Mouse (Mus musculus): Measurements from ENCODE around the gene Gpd1l.
"Not testable (repeated sequence)": the region's sequence is repeated elsewhere in the genome, so short reads cannot be mapped to it uniquely, and the experiment has no call there.

Gene Gpd1l

DNA sequence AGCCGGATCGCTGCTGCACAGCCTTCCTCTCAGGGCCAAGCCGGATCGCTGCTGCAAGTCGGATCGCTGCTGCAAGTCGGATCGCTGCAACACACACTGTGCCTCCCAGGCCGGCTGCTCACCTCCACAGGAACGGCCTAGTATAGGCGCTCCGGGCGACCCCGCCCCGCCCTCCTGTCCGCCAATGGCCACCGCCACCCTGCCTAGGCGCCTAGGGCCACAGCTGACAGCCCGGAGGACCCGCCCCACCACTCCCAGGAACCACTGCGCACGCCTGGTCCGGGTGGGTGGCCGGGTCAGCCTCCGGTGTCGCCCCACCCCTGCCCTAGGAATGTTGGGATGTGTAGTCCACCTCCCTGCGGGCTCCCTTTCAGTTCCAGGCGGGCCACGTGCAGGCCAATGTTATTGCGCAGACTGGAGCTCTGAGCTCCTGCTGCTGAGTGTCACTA lies at the start of gene Gpd1l:
TSS of gene Gpd1l (minus strand) at position 265 of the 449 bp plus-strand sequence.
- DNase-seq (ENCODE audit: low spot score): peak; percentile 97

DNA sequence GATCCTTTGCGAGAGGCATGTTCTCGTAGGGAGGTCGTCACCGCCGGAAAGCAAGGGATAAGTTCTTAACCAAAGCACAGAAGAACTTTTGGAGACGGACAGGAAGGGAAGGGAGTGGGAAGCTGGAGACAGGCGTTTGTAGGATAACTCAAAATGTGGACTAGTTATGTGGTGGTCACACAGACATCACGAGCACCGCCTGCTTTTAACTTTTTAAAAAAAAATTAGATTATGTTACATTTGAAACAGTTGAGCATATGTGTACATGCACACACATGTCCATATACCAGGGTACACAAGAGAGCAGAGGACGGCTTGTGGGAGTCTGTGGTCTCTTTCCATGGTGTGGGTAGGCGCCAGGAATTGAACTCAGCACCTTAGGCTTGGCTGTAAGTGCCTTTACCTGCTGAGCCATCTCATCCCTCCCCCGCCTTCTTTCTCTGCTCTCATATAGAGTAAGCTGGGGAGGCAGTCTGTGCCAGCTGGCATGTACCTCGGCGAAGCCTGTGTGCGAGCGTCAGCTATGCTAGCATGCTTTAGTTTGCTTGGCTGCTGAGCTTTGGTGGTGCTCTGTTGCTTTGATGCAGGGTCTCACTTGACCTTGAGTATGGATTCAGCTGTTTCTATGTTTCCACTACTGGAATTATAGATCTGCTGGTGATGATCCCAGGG lies 49.0 kb upstream of the Gpd1l start, which contains the start of gene Rps27rt:
TSS of gene Rps27rt (minus strand) at position 51 of the 672 bp plus-strand sequence.
- no peak for DNase-seq (ENCODE audit: low spot score)

DNA sequence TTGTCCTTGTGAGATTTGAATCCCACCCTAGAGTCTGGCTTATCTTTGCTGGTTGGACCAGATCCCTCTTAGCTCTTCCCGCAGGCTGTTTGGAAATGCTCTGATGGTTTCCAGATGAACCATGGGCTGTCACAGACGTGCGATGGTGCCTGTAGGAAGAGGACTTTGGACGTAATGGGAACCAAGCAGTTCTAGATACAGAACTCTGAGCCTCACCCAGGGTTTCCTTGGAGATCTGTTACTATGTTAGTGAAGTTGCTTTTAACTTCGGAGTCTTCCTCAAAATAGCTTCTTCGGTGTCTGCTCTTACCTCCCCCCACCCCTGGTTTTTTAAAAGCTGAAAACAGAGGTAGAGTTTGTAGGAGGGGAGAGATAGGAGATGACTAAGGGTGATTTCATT lies 46.2 kb upstream of the Gpd1l start:
- no peak for DNase-seq (ENCODE audit: low spot score)

DNA sequence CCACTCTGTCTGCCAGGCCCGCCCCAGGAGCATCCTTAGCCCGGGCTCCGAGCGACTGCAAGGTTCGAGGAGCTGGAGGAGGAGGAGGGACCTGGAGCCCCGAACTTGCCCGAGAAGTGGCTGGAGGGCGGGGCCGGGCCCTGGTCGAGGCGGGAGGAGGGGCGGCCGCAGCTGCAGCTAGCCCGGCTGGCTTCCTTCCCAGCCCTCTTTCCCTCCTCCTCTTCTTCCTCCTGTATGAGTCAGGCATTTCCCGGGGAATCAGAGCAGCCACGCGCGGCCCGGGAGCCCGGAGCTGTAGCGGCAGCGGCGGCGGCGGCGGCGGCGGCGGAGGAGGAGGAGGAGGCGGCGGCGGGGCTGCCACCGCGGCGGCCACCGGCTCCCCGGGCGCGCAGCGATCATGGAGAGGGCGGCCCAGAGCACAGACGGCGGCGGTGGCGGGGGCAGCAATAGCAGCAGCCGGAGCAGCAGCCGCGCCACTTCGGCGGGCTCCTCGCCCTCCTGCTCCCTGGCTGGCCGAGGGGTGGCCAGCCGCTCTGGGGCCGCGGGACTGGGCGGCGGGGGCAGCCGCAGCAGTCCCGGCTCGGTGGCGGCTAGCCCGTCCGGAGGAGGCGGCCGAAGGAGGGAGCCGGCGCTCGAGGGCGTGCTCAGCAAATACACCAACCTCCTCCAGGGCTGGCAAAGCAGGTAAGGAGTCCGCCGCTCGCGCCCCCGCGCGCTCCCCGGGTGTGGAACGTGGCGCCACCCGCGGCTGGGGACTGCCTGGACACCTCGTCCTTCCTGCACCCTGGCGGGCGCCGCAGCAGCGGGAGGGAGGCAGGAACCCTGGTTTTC lies 44.7 kb upstream of the Gpd1l start, which contains the start of gene Osbpl10:
TSS of gene Osbpl10 (plus strand) at position 289 of the 831 bp plus-strand sequence.
- DNase-seq (ENCODE audit: low spot score): peak; percentile 79

DNA sequence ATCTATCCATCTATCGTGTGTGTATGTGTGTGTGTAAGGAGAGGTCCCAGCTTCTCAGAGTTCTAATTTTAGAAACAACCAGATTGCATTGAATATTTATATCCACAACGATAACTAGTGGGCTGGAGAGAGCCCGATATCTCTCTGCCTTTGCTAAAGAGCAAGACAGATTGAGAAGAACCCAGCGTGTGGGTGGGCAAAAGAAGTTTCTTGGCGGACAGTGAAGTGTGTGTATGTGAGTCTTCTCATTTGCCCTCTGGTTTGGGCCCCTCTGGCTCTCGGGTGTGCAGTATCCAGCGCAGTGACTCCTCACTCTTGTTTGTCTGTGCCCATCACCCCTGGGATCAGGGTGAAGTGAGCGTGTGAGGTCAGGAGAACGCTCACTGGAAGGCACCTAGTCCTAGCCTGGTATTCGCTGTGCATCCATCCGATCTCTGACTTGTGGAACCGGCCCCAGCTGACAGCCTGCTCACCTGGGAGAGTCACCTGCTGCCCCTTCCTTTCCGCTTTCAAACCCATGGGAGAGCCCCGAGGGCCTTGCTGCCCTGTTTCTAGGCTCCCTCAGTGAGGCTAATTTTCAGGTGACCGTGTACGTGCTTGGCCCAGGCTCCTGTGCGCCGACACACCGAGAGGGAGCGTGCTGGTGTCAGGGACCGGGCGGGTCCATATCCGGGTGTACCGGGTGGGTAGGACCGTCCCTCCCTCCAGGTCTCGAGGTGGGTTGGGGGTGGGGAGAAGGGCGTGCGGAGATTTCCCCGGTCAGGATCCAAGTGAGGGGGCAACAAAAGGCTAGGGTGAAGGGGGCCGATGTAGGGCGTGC lies 43.9 kb upstream of the Gpd1l start:
- DNase-seq (ENCODE audit: low spot score): no peak

DNA sequence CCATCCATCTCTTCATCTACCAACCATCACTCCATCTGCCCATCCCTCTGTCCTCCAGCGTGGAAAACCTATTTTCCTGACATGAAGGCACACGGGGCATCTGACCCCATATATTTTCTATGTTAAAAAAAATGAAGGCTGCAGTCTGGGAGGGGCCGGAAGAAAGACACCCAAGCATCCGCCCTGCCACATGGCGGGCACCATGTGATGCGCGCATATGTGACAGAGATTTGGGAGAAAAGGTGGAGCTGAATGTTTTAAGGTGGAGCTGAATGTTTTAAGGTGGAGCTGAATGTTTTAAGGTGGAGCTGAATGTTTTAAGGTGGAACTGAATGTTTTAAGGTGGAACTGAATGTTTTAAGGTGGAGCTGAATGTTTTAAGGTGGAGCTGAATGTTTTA lies 32.5 kb upstream of the Gpd1l start:
- DNase-seq (ENCODE audit: low spot score): not testable (repeated sequence)

DNA sequence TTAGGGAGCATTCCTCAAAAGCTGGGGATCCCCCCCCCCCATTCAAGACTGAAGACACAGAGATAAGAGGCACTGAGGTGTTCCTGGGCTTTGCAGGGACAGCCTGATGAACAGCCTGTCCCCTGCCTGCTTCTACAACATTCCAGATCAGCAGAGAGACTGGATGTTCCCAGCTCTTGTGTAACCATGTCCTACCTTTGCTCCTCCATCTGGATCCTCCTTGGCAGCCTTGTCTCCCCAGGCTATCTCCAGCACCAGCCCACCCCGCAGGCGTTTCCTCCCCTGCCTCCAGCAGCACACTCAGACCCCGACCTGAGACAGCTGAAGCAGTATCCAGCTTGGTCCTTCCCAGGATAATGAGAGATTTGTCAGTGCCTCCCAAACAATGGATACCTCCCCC lies 30.3 kb upstream of the Gpd1l start:
- DNase-seq (ENCODE audit: low spot score): no peak

DNA sequence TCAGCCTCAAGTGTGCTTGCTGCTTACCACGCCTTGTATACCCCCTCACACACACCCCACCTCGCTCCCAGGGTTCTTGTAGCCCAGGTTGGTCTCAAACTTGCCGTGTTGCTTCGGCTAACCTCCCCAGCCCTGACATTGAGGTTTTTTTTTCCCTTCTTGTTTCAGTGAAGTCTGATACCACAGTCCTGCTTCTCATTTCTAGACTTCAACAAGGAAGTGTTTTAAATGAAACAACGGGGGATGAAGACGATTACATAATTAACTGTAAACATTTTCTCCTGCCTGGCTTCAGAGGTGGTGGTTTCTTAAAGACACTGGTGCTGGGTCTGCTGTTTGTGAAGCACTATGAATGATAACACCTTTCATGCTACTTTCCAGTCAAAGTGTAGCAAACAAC lies 27.1 kb upstream of the Gpd1l start:
- DNase-seq (ENCODE audit: low spot score): no peak

DNA sequence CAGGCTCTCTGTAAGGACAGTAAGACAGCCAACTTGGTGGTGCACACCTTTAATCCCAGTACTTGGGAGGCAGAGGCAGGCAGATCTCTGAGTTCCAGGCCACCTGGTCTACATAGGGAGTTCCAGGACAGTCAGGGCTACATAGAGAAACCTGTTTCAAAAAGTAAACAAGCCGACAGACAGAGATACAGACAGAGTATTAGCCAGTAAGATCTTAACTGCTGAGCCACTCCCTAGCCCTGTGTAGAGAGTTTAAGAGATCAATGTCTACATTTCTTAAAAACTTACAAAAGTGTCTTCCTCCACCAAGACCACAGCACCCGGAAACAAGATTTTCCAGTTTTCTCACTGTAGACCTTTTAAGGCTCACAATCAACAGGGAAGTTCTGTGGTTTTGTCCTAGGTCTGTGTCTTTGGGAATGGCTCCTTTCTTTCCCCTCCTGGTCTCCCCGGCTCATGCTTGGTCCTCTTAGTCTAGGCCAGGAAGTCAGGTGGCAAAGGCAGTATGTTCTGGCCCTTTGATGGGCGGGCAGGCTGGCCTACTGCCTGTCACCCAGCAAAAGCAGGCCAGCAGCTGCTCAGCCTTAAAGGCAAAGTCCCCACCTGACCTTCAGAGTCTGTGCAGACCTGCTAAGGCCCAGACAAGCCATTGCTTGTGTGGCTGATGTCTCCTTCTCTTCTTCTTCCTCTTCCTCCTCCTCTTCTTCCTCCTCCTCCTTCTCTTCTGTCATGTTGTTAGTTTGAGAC lies 26.4 kb upstream of the Gpd1l start:
- DNase-seq (ENCODE audit: low spot score): no peak

DNA sequence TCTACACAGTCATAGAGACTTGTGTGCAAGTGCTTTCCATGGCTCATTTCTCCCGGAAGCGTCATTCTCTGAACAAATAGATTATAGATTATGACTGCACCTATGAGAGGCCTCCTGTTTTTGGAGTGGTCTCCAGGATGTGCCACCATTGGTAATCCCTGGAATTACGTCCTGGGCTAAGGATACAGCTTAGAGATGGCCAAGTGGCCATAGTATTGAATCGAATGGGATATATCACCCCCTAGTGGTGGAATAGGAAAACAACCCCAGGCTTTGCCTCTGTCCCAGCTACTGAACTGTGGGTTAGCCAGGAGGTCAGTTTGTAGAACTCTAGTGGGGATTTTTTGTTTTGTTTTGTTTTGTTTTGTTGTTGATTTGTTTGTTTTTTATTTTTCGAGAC lies 23.2 kb upstream of the Gpd1l start:
- no peak for DNase-seq (ENCODE audit: low spot score)

DNA sequence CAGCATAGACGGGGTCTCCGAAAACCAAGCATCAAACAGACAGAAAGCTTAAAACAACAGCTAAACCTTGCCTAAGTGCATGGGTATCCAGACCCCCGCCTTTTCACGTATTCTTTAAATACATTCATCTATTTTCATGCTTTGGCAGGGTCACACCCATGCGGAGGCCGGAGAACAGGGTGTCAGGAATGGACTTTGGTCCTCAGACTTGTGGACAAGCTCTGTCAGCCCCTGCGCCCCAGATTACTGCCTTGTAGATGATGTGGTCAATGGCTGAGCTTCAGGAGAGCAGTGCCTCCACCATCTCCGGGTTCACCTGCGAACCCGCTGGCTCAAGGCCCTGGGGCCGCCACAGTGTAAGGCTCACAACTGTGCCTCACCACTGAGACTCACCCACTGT lies 21.6 kb upstream of the Gpd1l start:
- DNase-seq (ENCODE audit: low spot score): no peak

DNA sequence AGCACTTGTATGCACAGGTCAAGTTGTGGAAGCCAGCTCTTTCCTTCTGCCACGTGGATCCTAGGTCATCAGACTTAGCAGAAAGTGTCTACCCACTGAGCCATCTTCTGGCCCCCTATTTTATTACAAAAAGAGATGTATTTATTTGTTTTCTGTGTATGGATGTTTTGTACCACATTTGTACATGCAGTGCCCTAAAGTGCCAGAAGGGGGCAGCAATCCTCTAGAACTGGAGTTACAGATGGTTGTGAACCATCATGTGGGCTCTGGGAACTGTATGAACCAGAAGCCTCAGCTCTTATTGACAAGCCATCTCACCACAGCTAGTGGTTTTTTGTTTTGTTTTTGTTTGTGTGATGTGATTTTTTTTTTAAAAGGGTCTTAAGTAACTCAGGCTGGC lies 19.1 kb upstream of the Gpd1l start:
- no peak for DNase-seq (ENCODE audit: low spot score)

DNA sequence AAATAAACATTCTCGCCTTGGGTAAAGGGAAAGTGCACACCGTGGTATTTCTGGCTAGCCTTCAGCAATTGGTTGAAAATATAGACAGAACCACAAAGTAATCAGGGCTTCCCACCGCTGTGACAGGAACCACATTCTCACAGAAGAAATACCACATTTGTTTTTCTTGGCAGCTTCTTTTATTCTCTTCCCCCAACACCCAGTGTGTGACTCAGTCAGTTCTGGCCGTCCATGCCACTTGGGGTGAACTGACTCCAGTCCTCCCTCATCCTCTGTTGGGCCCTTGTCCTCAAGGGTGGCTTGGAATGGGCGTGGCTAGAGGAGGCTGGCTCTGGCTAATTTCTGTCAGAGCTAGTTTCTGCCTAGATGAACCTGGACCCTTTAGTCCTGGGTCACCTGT lies 14.6 kb upstream of the Gpd1l start:
- DNase-seq (ENCODE audit: low spot score): no peak

DNA sequence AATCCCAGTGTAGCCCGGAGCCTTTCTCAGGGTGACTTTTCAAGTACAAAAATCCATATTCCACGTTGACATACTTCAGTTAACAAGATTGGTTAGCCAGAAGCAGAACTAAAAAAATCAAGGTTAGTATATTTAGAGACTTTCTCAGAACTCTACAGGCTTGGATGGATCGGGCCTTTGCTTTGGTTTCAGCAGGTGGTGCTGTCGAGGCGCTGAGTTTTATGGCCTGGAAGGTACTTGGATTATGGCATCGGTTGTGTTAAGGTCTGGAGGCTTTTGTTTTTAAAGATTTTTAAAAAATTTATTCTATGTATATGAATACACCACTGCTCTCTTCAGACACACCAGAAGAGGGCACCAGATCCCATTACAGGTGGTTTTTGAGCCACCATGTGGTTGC lies 11.8 kb upstream of the Gpd1l start:
- no peak for DNase-seq (ENCODE audit: low spot score)

DNA sequence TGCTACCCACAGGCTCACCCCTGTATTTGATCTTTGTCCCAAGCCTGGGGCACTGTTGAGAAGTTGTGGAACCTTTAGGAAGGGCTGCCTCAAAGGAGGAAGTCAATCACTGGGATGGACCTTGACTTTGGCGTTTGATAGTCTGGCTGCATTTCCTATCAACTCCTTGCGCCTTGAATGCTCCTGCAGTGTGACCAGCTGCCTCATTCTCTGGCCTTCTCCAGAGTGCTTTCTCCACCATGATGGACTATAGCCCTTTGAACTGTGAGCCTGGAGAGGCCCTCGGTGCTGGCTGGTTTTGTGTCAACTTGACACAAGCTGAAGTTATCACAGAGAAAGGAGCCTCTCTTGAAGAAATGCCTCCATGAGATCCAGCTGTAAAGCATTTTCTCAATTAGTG lies 10.9 kb upstream of the Gpd1l start:
- no peak for DNase-seq (ENCODE audit: low spot score)

DNA sequence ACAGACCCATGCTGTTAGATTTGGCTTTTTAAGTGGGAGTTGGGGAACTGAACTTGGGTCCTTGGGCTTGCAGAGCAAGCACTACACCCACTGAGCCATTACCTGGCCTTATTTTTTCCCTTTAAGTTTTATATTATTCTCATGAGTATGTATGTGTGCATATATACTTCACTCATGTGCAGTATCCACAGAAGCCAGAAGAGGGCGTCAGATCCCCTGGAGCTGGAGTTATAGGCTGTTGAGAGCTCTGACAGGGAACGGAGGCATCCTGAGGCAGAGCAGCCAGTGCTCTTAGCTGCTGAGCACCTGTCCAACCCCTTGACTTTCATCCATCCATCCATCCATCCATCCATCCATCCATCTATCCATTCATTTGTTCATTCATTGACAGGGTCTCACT lies 2.9 kb upstream of the Gpd1l start:
- no peak for DNase-seq (ENCODE audit: low spot score)

DNA sequence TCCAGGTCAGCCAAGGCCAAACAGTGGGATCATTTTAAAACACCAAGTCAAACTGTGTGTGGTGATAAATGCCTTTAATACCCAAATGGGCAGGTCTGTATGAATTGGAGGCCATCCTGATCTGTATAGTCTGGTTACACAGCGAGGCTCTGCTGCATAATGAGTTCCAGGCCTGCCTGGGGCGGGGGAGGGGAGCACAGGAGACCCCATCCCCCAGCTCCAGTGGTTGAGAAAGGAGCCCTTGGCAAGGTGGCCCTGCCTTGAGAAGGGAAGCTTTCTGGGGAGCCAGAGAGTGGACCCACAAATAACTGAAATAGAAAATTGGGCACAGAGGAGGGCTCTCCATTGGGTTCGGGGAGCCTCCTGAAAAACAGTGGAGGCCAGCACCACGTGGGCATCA lies 1.5 kb upstream of the Gpd1l start:
- no peak for DNase-seq (ENCODE audit: low spot score)

DNA sequence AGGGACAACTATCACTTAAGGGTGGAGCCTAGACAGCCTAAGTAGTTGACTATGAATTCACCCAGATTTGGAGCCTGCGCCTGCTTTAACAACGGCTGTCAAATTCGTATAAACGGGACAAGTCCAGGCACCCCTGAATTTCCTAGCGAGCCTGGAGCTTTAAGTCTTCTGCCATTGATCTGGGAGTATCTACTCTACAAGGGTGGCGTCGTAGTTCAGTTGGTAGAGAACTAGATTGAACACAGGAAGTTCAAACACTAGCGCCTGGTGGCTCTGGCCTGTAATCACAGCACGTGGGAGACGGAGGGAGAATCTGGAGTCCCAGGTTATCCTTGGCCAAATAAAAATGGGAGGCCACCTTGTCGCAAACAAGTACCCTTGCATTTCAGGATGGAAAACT lies 444 bp upstream of the Gpd1l start:
- DNase-seq (ENCODE audit: low spot score): no peak

DNA sequence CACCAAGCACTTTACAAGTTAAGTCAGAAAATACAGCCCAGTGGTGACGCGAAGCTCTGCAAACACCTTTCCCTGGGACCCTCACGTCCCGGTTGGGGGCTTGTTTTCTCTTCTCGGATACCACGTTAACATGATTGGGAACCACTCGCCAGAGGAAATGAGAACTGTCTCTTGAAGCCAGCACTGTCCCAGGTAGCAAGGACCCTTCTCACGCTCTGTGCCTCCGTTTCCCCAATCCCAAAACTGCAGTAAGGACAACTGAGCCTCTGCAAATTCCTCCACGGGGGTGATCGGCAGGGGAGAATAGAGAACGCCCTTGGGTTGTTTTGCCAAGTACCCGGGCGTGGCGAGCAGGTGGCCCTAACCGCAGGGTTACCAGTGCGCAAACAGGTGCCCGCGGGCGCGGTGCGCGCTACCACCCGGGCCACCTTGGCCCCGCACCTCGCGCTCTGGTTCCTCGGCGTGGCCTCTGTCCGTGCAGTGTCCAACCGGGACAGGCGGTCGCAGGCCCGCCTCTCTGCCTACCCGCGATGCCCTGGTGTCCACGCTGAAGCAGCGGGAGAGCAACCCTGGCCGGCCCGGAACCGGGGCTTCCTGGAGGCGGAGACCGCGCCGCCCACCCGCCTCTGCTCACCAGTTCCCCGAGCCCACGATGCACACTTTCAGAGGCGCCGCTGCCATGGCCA lies 607 bp downstream of the Gpd1l start:
- no peak for DNase-seq (ENCODE audit: low spot score)

DNA sequence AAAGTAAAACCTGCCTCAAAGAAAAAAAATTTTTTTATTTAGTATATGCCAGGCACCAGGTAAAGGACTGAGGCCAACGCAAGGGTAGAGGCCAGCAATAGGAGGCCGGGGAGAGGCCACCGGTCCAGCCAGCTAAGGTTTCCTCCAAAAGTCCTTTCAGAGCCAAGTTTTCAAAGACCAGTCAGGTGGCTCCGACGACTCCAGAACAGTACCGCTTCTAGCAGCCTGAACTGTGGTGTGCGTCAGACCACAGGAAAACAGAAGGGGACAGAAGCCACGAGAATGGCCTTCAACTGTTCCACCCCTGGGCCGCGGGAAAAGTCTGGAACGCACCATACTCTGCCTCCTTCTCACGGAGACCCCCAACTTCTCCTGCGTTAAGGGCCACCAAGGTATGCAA lies 1.2 kb downstream of the Gpd1l start:
- no peak for DNase-seq (ENCODE audit: low spot score)

DNA sequence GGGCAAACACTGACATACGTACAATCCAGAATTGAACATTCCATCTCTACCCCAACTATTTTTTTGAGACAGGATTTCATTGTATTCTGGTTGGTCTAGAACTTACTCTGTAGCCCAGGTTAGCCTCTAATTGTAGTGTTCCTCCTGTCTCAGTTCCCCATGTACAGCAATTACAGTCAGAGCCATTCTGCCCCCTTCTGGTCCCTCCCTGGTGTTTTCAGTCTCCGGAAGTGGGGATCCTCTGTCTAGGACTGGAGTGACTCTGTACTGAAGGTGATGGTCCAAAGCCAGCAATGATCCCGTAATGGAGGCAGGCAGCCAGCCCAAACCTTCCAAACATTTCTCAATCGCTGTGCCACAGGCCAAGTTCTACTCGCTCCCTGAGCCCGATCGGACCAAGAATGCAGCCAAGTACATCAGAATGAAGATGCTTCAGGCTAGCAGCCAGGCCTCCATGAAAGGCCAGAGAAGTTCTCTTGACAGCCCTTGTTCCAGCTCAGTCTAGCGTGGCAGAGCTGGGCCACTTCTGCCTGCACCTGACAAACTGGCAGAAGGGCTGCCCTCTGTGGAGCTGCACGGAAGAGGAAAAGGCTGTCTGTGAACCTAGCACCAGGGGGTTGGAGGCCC lies 3.2 kb downstream of the Gpd1l start:
- peak; percentile 68 for DNase-seq (ENCODE audit: low spot score)

All from ovary, adult 18-20 months (tissue).